Mouse (Mus musculus): ENCODE data around the gene Jarid2.
A peak's percentile ranks its signal among the peaks of the same experiment; 100 is the strongest.
"Not testable (repeated sequence)": the region's sequence is repeated elsewhere in the genome, so short reads cannot be mapped to it uniquely, and the experiment has no call there.

The Jarid2 gene

GRCm38 (mm10) chr13:44729424-44729971 is at the start of gene Jarid2:
TSS of gene Jarid2 (plus strand) at chr13:44729474.
- peak; percentile 30 to 37 for DNase-seq (ENCODE audit: low spot score in 2 of 2)

- DNase-seq (ENCODE audit: low spot score in 2 of 2) = no peak
These were observed 48.2 kb upstream of the Jarid2 start for GRCm38 (mm10) chr13:44681051-44681450.

GRCm38 (mm10) chr13:44688140-44688539 is 41.1 kb upstream of the Jarid2 start:
- DNase-seq (ENCODE audit: low spot score in 2 of 2) = no peak

GRCm38 (mm10) chr13:44697628-44698027 is 31.6 kb upstream of the Jarid2 start:
- DNase-seq (ENCODE audit: low spot score in 2 of 2) = no peak

GRCm38 (mm10) chr13:44704036-44704801 is 25.1 kb upstream of the Jarid2 start:
- no peak for DNase-seq (ENCODE audit: low spot score in 2 of 2)

GRCm38 (mm10) chr13:44705031-44705742 is 24.1 kb upstream of the Jarid2 start:
- no peak for DNase-seq (ENCODE audit: low spot score in 2 of 2)

GRCm38 (mm10) chr13:44705743-44706044 is 23.6 kb upstream of the Jarid2 start:
- DNase-seq (ENCODE audit: low spot score in 2 of 2) = no peak

- no peak for DNase-seq (ENCODE audit: low spot score in 2 of 2)
These were observed 22.9 kb upstream of the Jarid2 start for GRCm38 (mm10) chr13:44706206-44706915.

GRCm38 (mm10) chr13:44707176-44707575 is 22.1 kb upstream of the Jarid2 start:
- DNase-seq (ENCODE audit: low spot score in 2 of 2) = no peak

- no peak for DNase-seq (ENCODE audit: low spot score in 2 of 2)
These were observed 20.8 kb upstream of the Jarid2 start for GRCm38 (mm10) chr13:44708336-44709017.

- DNase-seq (ENCODE audit: low spot score in 2 of 2) = no peak
These were observed 19.4 kb upstream of the Jarid2 start for GRCm38 (mm10) chr13:44709747-44710480.

GRCm38 (mm10) chr13:44711062-44711461 is 18.2 kb upstream of the Jarid2 start:
- DNase-seq (ENCODE audit: low spot score in 2 of 2) = no peak

GRCm38 (mm10) chr13:44711882-44712281 is 17.4 kb upstream of the Jarid2 start:
- DNase-seq (ENCODE audit: low spot score in 2 of 2) = no peak

- DNase-seq (ENCODE audit: low spot score in 2 of 2) = no peak
These were observed 13.9 kb upstream of the Jarid2 start for GRCm38 (mm10) chr13:44715187-44715885.

GRCm38 (mm10) chr13:44717838-44718237 is 11.4 kb upstream of the Jarid2 start:
- no peak for DNase-seq (ENCODE audit: low spot score in 2 of 2)

- DNase-seq (ENCODE audit: low spot score in 2 of 2) = not testable (repeated sequence)
These were observed 10.8 kb upstream of the Jarid2 start for GRCm38 (mm10) chr13:44718465-44718864.

- no peak for DNase-seq (ENCODE audit: low spot score in 2 of 2)
These were observed 9.2 kb upstream of the Jarid2 start for GRCm38 (mm10) chr13:44720094-44720493.

- no peak for DNase-seq (ENCODE audit: low spot score in 2 of 2)
These were observed 7.3 kb upstream of the Jarid2 start for GRCm38 (mm10) chr13:44721891-44722547.

GRCm38 (mm10) chr13:44723522-44723921 is 5.8 kb upstream of the Jarid2 start:
- not testable (repeated sequence) for DNase-seq (ENCODE audit: low spot score in 2 of 2)
